Mouse (Mus musculus): ENCODE measurements around the gene Prdm11. TPM values are rescaled to one million over a fixed set of nuclear protein-coding genes. Genes with fewer than 3 reads are reported as not detected.

Prdm11 gene
- polyA plus RNA-seq, 1 experiment from 2014 or later, result 7.2 TPM

- 93% methylated on average over 7 of the region's 7 CpGs for WGBS
- H3K4me1 ChIP-seq, result peaks cover 6% of the 10 kb centered on the region; the same call in 1 of the 2 replicates
- no peak overlapping the region for H3K4me3 ChIP-seq
- H3K9ac ChIP-seq, result no peak overlapping the region
- H3K27ac ChIP-seq, result no peak overlapping the region
- no peak overlapping the region for H3K4me2 ChIP-seq
- no peaks in the 10 kb centered on the region for H3K9me3 ChIP-seq
- H3K27me3 ChIP-seq, result no peaks in the 10 kb centered on the region
- H3K36me3 ChIP-seq, result no peaks in the 10 kb centered on the region
- ATAC-seq (ENCODE audit: borderline replicate concordance, extremely low read depth, low FRiP score, low TSS enrichment), result no peak
Measured at GRCm38 (mm10) chr2:92938827-92939226, 107.1 kb downstream of the Prdm11 start.

GRCm38 (mm10) chr2:92938063-92938462, 107.9 kb downstream of the Prdm11 start:
- no peak overlapping the region for H3K9ac ChIP-seq
- no peak for ATAC-seq (ENCODE audit: borderline replicate concordance, extremely low read depth, low FRiP score, low TSS enrichment)
- H3K27me3 ChIP-seq, result no peaks in the 10 kb centered on the region
- WGBS, result 71% methylated on average over 5 of the region's 5 CpGs
- peaks cover 6% of the 10 kb centered on the region; the same call in 1 of the 2 replicates for H3K4me1 ChIP-seq
- no peak overlapping the region for H3K4me3 ChIP-seq
- H3K9me3 ChIP-seq, result no peaks in the 10 kb centered on the region
- H3K27ac ChIP-seq, result no peak overlapping the region
- no peaks in the 10 kb centered on the region for H3K36me3 ChIP-seq
- no peak overlapping the region for H3K4me2 ChIP-seq

- H3K27ac ChIP-seq, result no peak overlapping the region
- H3K4me2 ChIP-seq, result no peak overlapping the region
- H3K4me3 ChIP-seq, result no peak overlapping the region
- no peaks in the 10 kb centered on the region for H3K27me3 ChIP-seq
- no peak for ATAC-seq (ENCODE audit: borderline replicate concordance, extremely low read depth, low FRiP score, low TSS enrichment)
- WGBS, result 61% methylated on average over 3 of the region's 3 CpGs
- peaks cover 6% of the 10 kb centered on the region; the same call in 1 of the 2 replicates for H3K4me1 ChIP-seq
- no peaks in the 10 kb centered on the region for H3K36me3 ChIP-seq
- H3K9ac ChIP-seq, result no peak overlapping the region
- no peaks in the 10 kb centered on the region for H3K9me3 ChIP-seq
Measured at GRCm38 (mm10) chr2:92935483-92935882, 110.5 kb downstream of the Prdm11 start.

GRCm38 (mm10) chr2:92934312-92934982, 111.5 kb downstream of the Prdm11 start:
- H3K4me2 ChIP-seq, result no peak overlapping the region
- no peak overlapping the region for H3K27ac ChIP-seq
- no peaks in the 10 kb centered on the region for H3K36me3 ChIP-seq
- ATAC-seq (ENCODE audit: borderline replicate concordance, extremely low read depth, low FRiP score, low TSS enrichment), result no peak
- no peaks in the 10 kb centered on the region for H3K27me3 ChIP-seq
- H3K9me3 ChIP-seq, result no peaks in the 10 kb centered on the region
- no peak overlapping the region for H3K4me3 ChIP-seq
- no peak overlapping the region for H3K9ac ChIP-seq
- H3K4me1 ChIP-seq, result peaks cover 6% of the 10 kb centered on the region; the same call in 1 of the 2 replicates
- WGBS, result 17% methylated on average over 10 of the region's 10 CpGs

GRCm38 (mm10) chr2:92933379-92933778, 112.6 kb downstream of the Prdm11 start:
- H3K4me3 ChIP-seq, result no peak overlapping the region
- no peak for ATAC-seq (ENCODE audit: borderline replicate concordance, extremely low read depth, low FRiP score, low TSS enrichment)
- no peak overlapping the region for H3K27ac ChIP-seq
- H3K36me3 ChIP-seq, result no peaks in the 10 kb centered on the region
- peaks cover 6% of the 10 kb centered on the region; the same call in 1 of the 2 replicates for H3K4me1 ChIP-seq
- no peaks in the 10 kb centered on the region for H3K9me3 ChIP-seq
- 83% methylated on average over 6 of the region's 6 CpGs for WGBS
- H3K9ac ChIP-seq, result no peak overlapping the region
- H3K4me2 ChIP-seq, result no peak overlapping the region
- H3K27me3 ChIP-seq, result no peaks in the 10 kb centered on the region

- Histone ChIP-seq H3K4me1 (peaks cover 6% of the 10 kb centered on the region; the same call in 1 of the 2 replicates), H3K27ac (no peak overlapping the region), H3K4me3 (no peak overlapping the region), H3K27me3 (no peaks in the 10 kb centered on the region), H3K9me3 (no peaks in the 10 kb centered on the region), H3K36me3 (no peaks in the 10 kb centered on the region), H3K4me2 (no peak overlapping the region), H3K9ac (no peak overlapping the region)
- WGBS, result 56% methylated on average over 7 of the region's 7 CpGs
- ATAC-seq (ENCODE audit: borderline replicate concordance, extremely low read depth, low FRiP score, low TSS enrichment), result no peak
Measured at GRCm38 (mm10) chr2:92931061-92931460, 114.9 kb downstream of the Prdm11 start.

GRCm38 (mm10) chr2:92929696-92930095, 116.3 kb downstream of the Prdm11 start:
- H3K36me3 ChIP-seq, result no peaks in the 10 kb centered on the region
- no peak overlapping the region for H3K4me2 ChIP-seq
- WGBS, result 71% methylated on average over 5 of the region's 5 CpGs
- no peak overlapping the region for H3K4me3 ChIP-seq
- H3K4me1 ChIP-seq, result peaks cover 6% of the 10 kb centered on the region; the same call in 1 of the 2 replicates
- no peak for ATAC-seq (ENCODE audit: borderline replicate concordance, extremely low read depth, low FRiP score, low TSS enrichment)
- no peaks in the 10 kb centered on the region for H3K27me3 ChIP-seq
- H3K27ac ChIP-seq, result no peak overlapping the region
- no peak overlapping the region for H3K9ac ChIP-seq
- no peaks in the 10 kb centered on the region for H3K9me3 ChIP-seq

GRCm38 (mm10) chr2:92924677-92925259, 121.2 kb downstream of the Prdm11 start:
- H3K27ac ChIP-seq, result no peak overlapping the region
- H3K36me3 ChIP-seq, result no peaks in the 10 kb centered on the region
- H3K4me2 ChIP-seq, result no peak overlapping the region
- H3K9me3 ChIP-seq, result no peaks in the 10 kb centered on the region
- WGBS, result 71% methylated on average over 6 of the region's 6 CpGs
- H3K4me3 ChIP-seq, result no peak overlapping the region
- H3K4me1 ChIP-seq, result no peaks in the 10 kb centered on the region
- H3K9ac ChIP-seq, result no peak overlapping the region
- no peaks in the 10 kb centered on the region for H3K27me3 ChIP-seq
- no peak for ATAC-seq (ENCODE audit: borderline replicate concordance, extremely low read depth, low FRiP score, low TSS enrichment)

- H3K36me3 ChIP-seq, result no peaks in the 10 kb centered on the region
- no peaks in the 10 kb centered on the region for H3K9me3 ChIP-seq
- no peak overlapping the region for H3K27ac ChIP-seq
- peaks cover 7% of the 10 kb centered on the region; the same call in 1 of the 2 replicates for H3K27me3 ChIP-seq
- H3K4me1 ChIP-seq, result peaks cover 23% of the 10 kb centered on the region
- no peak for ATAC-seq (ENCODE audit: borderline replicate concordance, extremely low read depth, low FRiP score, low TSS enrichment)
- 84% methylated on average over 4 of the region's 4 CpGs for WGBS
- no peak overlapping the region for H3K4me3 ChIP-seq
- no peak overlapping the region for H3K4me2 ChIP-seq
- H3K9ac ChIP-seq, result no peak overlapping the region
Measured at GRCm38 (mm10) chr2:92920709-92921108, 125.3 kb downstream of the Prdm11 start.

- 31% methylated on average over 7 of the region's 7 CpGs for WGBS
- Histone ChIP-seq H3K27ac (no peak overlapping the region), H3K36me3 (no peaks in the 10 kb centered on the region), H3K9ac (no peak overlapping the region), H3K9me3 (no peaks in the 10 kb centered on the region), H3K4me2 (no peak overlapping the region), H3K4me3 (no peak overlapping the region), H3K4me1 (peaks cover 33% of the 10 kb centered on the region), H3K27me3 (peaks cover 38% of the 10 kb centered on the region)
- peak; percentile 50; the same call in 1 of the 2 replicates for ATAC-seq (ENCODE audit: borderline replicate concordance, extremely low read depth, low FRiP score, low TSS enrichment)
Measured at GRCm38 (mm10) chr2:92917405-92918142, 128.4 kb downstream of the Prdm11 start.

- Histone ChIP-seq H3K4me2 (peak overlapping the region; percentile 82), H3K4me1 (peaks cover 33% of the 10 kb centered on the region), H3K4me3 (peak overlapping the region; percentile 45), H3K9me3 (no peaks in the 10 kb centered on the region), H3K27me3 (peaks cover 41% of the 10 kb centered on the region), H3K36me3 (no peaks in the 10 kb centered on the region), H3K9ac (peak overlapping the region; percentile 43; the same call in 1 of the 2 replicates), H3K27ac (no peak overlapping the region)
- no peak for ATAC-seq (ENCODE audit: borderline replicate concordance, extremely low read depth, low FRiP score, low TSS enrichment)
- WGBS, result 11% methylated on average over 10 of the region's 10 CpGs
Measured at GRCm38 (mm10) chr2:92915659-92916631, 130.0 kb downstream of the Prdm11 start.
